Mouse (Mus musculus): ENCODE data around the gene Ptprm. TPM values are rescaled to one million over a fixed set of nuclear protein-coding genes. Genes with fewer than 3 reads are reported as not detected.

The Ptprm gene
- polyA plus RNA-seq (2015; fragmentation: Nextera tagmentation; extraction: Ambion mirVana), result 16.0 and 17.6 TPM in 2 replicates

DNA sequence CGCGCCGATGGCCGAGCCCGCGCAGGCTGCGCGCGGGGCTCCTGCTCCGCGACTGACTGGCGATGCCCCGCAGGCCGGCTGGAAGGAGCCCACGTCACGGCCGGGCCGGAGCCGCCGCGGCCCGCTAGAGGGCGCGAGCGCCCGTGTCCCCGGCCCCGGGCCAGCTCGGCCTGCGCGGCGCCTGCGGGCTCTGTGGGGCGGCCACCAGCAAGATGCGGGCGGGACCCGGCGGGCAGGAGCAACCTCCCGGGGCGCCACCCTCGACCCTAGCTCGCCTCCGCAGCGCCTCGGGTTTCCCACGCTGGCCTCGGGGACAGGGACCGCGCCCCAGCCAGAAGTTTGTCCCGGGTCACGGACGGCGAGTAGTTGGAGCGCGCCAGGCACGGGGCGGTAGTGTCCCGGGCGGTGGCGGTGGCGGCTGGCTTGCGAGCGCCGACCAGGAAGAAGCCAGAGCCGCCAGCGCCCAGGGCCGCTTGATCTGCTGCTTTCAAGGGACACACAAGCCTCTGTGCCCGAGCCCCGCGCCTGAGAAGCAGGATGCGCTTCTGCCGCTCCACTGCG, at the start of gene Ptprm:
Gene Ptprm, minus strand, starts transcription at position 7 of the 561 bp plus-strand sequence.
- H3K4me2 ChIP-seq (replicated peaks), result peak within 1 kb of the TSS; percentile 71
- peak; percentile 89 for ATAC-seq (ENCODE audit: insufficient number of reproducible peaks, low FRiP score, low TSS enrichment, low read depth)
- peak within 1 kb of the TSS; percentile 78 for H3K4me3 ChIP-seq (replicated peaks)
- peaks cover 4% of the 10 kb centered on the region; the same call in 1 of the 2 replicates for H3K27me3 ChIP-seq
- peaks cover 14% of the 10 kb centered on the region; the same call in 1 of the 2 replicates for H3K4me1 ChIP-seq
- no peaks in the 10 kb centered on the region for H3K36me3 ChIP-seq
- H3K9ac ChIP-seq, result peak within 1 kb of the TSS; percentile 70
- H3K27ac ChIP-seq (replicated peaks), result peak within 1 kb of the TSS; percentile 75
- under 1% methylated on average over 71 of the region's 73 CpGs for WGBS
- H3K9me3 ChIP-seq (replicated peaks), result no peaks in the 10 kb centered on the region

DNA sequence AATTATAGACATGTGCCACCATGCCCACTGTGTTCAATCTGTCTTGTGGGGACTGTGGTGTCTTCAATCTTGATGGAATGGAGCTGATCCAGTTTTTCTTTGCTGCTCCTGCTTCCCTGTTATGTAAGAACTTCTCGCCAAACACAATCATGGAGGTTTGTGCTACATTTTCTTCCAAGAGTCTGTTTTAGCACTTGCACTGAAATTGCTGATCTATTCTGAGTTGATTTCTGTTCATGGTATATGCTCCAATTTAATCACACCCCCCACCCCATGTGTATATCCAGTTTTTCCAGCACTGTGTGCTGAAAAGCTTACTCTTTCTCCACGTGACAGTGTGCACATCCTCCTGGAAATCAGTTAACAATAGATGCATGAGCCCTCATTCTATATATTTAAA, 41.9 kb upstream of the Ptprm start:
- no peaks in the 10 kb centered on the region for H3K36me3 ChIP-seq
- H3K27ac ChIP-seq (replicated peaks), result no peak overlapping the region
- no peak for ATAC-seq (ENCODE audit: insufficient number of reproducible peaks, low FRiP score, low TSS enrichment, low read depth)
- no peaks in the 10 kb centered on the region for H3K9me3 ChIP-seq (replicated peaks)
- no peaks in the 10 kb centered on the region for H3K27me3 ChIP-seq
- no peak overlapping the region for H3K4me2 ChIP-seq (replicated peaks)
- no peaks in the 10 kb centered on the region for H3K4me1 ChIP-seq
- H3K9ac ChIP-seq, result no peak overlapping the region
- no peak overlapping the region for H3K4me3 ChIP-seq (replicated peaks)
- 75% methylated on average over 2 of the region's 2 CpGs for WGBS

DNA sequence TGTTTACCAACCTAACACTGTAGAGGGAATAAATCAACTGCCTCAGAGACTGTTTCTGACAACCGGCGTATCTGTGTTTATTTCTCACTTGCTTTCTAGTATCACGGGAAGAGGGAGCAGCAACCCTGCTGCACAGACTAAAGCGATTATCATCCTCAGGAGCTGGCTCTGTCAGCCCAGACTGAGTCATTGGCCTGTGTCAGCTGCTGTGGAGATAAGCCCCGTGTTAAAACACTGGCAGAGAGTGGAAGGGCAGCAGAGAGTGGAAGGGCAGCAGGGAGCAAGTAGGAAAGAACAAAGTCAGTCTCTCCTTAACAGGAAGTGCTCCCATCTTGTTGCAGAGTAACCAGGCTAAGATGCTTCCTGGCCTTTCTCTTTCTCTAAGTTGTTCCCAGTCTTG, 36.6 kb upstream of the Ptprm start:
- H3K27ac ChIP-seq (replicated peaks), result no peak overlapping the region
- WGBS, result 40% methylated on average over 5 of the region's 5 CpGs

DNA sequence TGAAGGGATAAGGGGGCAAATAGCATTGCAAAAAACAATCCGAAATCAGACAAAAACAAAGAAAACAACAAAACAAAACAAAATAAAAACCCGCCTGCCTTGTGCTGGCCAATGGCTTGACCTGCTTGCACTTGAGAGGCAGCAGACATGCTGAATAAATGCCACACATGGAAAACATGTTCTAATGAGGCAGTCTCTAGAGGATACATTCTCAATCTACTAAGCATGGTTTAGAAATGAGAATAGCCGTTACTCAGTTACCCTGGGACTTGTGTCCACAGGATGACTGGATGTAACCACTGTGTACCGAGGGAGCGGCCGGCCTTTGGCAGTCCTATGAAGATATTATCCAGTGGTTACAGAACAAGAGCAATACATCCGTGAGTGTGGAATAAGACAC, 33.9 kb upstream of the Ptprm start:
- Histone ChIP-seq H3K9me3 (replicated peaks) (no peaks in the 10 kb centered on the region), H3K27me3 (no peaks in the 10 kb centered on the region), H3K4me2 (replicated peaks) (no peak overlapping the region), H3K4me1 (no peaks in the 10 kb centered on the region), H3K9ac (no peak overlapping the region), H3K27ac (replicated peaks) (no peak overlapping the region), H3K36me3 (no peaks in the 10 kb centered on the region), H3K4me3 (replicated peaks) (no peak overlapping the region)
- 69% methylated on average over 7 of the region's 7 CpGs for WGBS
- no peak for ATAC-seq (ENCODE audit: insufficient number of reproducible peaks, low FRiP score, low TSS enrichment, low read depth)

More for the DNA sequence above, 36.6 kb upstream of the Ptprm start:
- Histone ChIP-seq H3K27me3 (no peaks in the 10 kb centered on the region), H3K4me3 (replicated peaks) (no peak overlapping the region), H3K4me2 (replicated peaks) (no peak overlapping the region), H3K4me1 (no peaks in the 10 kb centered on the region), H3K36me3 (no peaks in the 10 kb centered on the region), H3K9ac (no peak overlapping the region), H3K9me3 (replicated peaks) (no peaks in the 10 kb centered on the region)
- ATAC-seq (ENCODE audit: insufficient number of reproducible peaks, low FRiP score, low TSS enrichment, low read depth), result no peak

DNA sequence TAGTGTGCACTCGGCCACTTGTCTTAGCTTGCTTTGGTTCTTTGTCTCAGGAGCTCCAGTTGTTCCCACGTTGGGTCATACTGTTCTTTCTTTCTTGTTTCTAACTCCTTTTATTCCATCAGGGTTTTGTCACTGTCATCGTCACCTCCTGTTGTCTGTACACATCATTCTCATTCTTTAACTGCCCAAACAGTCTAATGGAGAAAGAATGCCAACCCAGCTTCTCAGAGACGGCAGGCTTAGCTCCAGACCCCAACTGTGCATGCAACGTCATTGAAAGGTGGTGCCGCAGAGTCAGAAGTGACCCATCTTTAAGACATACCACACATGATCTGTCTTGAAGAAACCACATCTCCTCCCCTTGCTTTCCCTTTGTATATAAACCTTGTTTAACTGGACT, 31.0 kb upstream of the Ptprm start:
- Histone ChIP-seq H3K9me3 (replicated peaks) (no peaks in the 10 kb centered on the region), H3K4me3 (replicated peaks) (no peak overlapping the region), H3K36me3 (no peaks in the 10 kb centered on the region), H3K4me1 (no peaks in the 10 kb centered on the region), H3K4me2 (replicated peaks) (no peak overlapping the region), H3K27me3 (no peaks in the 10 kb centered on the region), H3K27ac (replicated peaks) (no peak overlapping the region), H3K9ac (no peak overlapping the region)
- ATAC-seq (ENCODE audit: insufficient number of reproducible peaks, low FRiP score, low TSS enrichment, low read depth), result no peak
- 65% methylated on average over 6 of the region's 6 CpGs for WGBS

DNA sequence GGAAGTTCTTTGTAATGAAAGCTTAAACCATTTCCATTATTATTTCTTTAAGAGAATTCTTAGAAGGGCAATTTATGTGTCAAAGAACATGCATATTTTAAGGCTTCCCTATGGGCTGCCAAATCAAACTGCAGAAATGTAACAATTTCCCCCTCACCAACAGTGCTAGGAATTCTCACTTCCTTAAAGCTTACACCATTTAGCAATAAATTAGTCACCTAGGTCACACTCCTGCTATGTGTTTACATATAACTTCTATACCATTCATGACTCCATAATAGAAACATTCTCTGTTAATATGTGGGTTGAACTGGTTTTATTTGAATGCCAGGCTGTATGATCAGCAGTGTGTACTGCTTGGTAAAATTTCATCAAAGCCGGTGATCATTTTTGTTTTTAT, 29.4 kb upstream of the Ptprm start:
- Histone ChIP-seq H3K27me3 (no peaks in the 10 kb centered on the region), H3K9ac (no peak overlapping the region), H3K4me2 (replicated peaks) (no peak overlapping the region), H3K36me3 (no peaks in the 10 kb centered on the region), H3K27ac (replicated peaks) (no peak overlapping the region), H3K4me3 (replicated peaks) (no peak overlapping the region), H3K9me3 (replicated peaks) (no peaks in the 10 kb centered on the region), H3K4me1 (no peaks in the 10 kb centered on the region)
- ATAC-seq (ENCODE audit: insufficient number of reproducible peaks, low FRiP score, low TSS enrichment, low read depth), result no peak
- 95% methylated on average over 1 of the region's 1 CpGs for WGBS

DNA sequence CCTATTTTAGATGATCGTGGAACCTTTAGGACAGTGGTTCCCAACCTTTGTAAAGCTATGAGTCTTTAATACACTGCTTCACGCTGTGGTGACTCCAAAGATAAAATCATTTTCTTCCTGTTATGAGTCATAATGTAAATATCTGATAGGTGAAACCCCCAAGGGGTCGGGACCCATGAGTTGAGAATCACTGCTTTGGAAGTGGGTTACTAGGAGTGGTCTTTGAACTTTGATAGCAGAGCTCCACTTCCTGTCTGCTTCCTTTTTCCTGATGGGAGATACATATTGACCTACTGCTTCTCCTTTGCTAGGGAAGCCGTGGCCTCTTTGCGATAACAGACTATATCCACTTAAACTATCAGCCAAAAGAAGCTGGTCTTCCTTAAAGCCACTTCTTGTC, 27.4 kb upstream of the Ptprm start:
- 79% methylated on average over 5 of the region's 5 CpGs for whole genome bisulfite sequencing
- Histone ChIP-seq H3K27ac (replicated peaks) (no peak overlapping the region), H3K4me3 (replicated peaks) (no peak overlapping the region), H3K9ac (no peak overlapping the region), H3K9me3 (replicated peaks) (no peaks in the 10 kb centered on the region), H3K36me3 (no peaks in the 10 kb centered on the region), H3K4me1 (no peaks in the 10 kb centered on the region), H3K27me3 (no peaks in the 10 kb centered on the region), H3K4me2 (replicated peaks) (no peak overlapping the region)
- ATAC-seq (ENCODE audit: insufficient number of reproducible peaks, low FRiP score, low TSS enrichment, low read depth), result no peak

DNA sequence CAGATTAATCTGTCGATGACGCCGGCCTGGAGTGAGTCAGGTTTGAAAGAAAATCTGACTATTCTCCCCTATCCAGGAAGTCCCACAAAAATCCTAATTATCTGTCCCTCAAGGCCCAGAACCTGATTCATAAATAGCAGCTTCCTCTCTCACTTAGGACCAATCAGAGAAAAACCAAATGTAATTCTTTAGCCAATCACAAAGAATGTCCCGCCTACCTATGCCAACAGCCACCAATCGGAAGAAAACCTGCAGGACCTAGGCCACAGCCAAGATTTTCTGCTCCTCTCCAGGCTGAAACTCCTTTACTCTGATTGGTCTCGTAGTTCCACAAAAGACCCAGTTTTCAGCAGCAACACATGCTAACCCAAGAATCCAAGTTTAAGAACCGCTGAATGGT, 13.6 kb upstream of the Ptprm start:
- ATAC-seq (ENCODE audit: insufficient number of reproducible peaks, low FRiP score, low TSS enrichment, low read depth), result no peak
- Histone ChIP-seq H3K27me3 (0 out of 2 replicates have a peak, but pooled peaks cover 6% of the 10 kb centered on the region), H3K4me3 (replicated peaks) (no peak overlapping the region), H3K27ac (replicated peaks) (no peak overlapping the region), H3K9me3 (replicated peaks) (no peaks in the 10 kb centered on the region), H3K4me1 (no peaks in the 10 kb centered on the region), H3K36me3 (no peaks in the 10 kb centered on the region), H3K9ac (no peak overlapping the region), H3K4me2 (replicated peaks) (no peak overlapping the region)
- 85% methylated on average over 7 of the region's 7 CpGs for WGBS

DNA sequence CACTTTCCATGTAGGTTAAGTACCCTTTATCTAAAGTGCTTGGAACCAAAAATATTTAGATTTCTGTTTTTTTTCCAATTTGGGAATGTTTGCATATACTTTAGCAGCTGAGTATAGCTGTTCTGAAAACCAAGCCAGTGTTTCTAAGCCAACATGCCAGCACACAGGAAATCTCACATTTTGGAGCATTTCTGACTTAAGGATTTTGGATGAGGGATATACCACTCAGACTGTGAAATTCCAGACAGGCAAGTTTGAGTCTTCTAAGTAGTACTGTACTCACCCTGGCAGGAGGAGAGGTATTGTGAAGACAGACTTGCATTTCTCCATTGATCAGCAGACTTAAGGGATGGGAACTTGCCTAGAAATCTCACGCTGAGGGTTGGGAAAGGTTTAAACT, 10.2 kb upstream of the Ptprm start:
- Histone ChIP-seq H3K9me3 (replicated peaks) (no peaks in the 10 kb centered on the region), H3K4me1 (no peaks in the 10 kb centered on the region), H3K4me2 (replicated peaks) (no peak overlapping the region), H3K36me3 (no peaks in the 10 kb centered on the region), H3K27ac (replicated peaks) (no peak overlapping the region), H3K27me3 (peaks cover 6% of the 10 kb centered on the region; the same call in 1 of the 2 replicates), H3K4me3 (replicated peaks) (no peak overlapping the region), H3K9ac (no peak overlapping the region)
- no peak for ATAC-seq (ENCODE audit: insufficient number of reproducible peaks, low FRiP score, low TSS enrichment, low read depth)
- 71% methylated on average over 1 of the region's 1 CpGs for WGBS

DNA sequence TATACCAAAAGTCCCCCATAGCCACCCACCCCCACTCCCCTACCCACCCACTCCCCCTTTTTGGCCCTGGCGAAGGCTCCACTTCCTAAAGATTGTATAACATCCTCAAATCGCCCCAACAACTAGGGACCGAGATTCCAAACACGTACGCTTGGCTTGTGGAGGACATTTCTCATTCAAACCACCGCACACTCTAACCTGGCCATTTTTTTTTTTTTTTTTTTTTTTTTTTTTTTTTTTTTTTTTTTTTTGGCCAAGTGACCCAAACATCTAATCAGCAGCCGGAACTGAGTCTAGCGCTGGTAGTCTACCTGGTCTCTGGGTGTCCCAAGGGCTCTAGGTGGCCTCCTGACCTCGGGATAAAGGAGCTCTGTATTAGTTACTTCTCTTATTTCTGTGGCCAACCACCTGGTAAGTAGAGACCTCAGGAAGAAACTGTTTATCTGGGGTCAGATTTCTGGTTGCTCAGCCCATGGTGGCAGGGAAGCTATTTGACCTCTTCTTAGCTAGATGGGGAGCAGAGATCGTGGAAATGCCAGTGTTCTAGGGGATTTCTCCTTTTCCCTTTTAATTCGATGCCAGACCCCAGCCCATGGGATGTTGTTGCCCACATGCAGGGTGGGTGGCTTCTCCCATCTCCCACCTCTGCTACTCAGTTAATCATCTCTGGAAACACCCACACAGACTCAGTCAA, 9.3 kb upstream of the Ptprm start:
- Histone ChIP-seq H3K4me2 (replicated peaks) (no peak overlapping the region), H3K4me3 (replicated peaks) (no peak overlapping the region), H3K4me1 (no peaks in the 10 kb centered on the region), H3K9me3 (replicated peaks) (no peaks in the 10 kb centered on the region), H3K27ac (replicated peaks) (no peak overlapping the region), H3K27me3 (peaks cover 6% of the 10 kb centered on the region; the same call in 1 of the 2 replicates), H3K9ac (no peak overlapping the region), H3K36me3 (no peaks in the 10 kb centered on the region)
- 56% methylated on average over 11 of the region's 11 CpGs for WGBS
- ATAC-seq (ENCODE audit: insufficient number of reproducible peaks, low FRiP score, low TSS enrichment, low read depth), result no peak

DNA sequence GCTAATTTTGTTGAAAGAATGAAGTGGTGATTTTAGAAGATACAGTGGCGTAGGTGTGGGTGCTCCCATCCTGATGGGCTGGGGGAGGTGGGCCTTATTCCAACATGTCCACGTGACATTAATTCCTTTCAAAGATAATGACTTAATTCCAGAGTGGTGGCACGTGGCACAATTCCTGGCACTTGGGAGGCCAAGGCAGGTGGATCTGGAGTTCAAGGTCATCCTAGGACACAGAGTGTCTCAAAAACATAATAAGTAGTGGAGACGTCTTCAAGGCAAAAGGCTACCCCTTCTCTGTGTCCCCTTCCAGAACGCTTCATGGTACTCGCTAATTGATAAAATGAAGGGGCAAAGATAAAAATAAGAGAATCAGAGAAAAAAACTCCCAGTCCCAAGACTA, 7.9 kb upstream of the Ptprm start:
- no peak overlapping the region for H3K9ac ChIP-seq
- H3K27ac ChIP-seq (replicated peaks), result no peak overlapping the region
- no peak overlapping the region for H3K4me3 ChIP-seq (replicated peaks)
- peaks cover 6% of the 10 kb centered on the region; the same call in 1 of the 2 replicates for H3K27me3 ChIP-seq
- no peak overlapping the region for H3K4me2 ChIP-seq (replicated peaks)
- no peak for ATAC-seq (ENCODE audit: insufficient number of reproducible peaks, low FRiP score, low TSS enrichment, low read depth)
- no peaks in the 10 kb centered on the region for H3K9me3 ChIP-seq (replicated peaks)
- H3K36me3 ChIP-seq, result no peaks in the 10 kb centered on the region
- 90% methylated on average over 6 of the region's 6 CpGs for WGBS
- H3K4me1 ChIP-seq, result no peaks in the 10 kb centered on the region

DNA sequence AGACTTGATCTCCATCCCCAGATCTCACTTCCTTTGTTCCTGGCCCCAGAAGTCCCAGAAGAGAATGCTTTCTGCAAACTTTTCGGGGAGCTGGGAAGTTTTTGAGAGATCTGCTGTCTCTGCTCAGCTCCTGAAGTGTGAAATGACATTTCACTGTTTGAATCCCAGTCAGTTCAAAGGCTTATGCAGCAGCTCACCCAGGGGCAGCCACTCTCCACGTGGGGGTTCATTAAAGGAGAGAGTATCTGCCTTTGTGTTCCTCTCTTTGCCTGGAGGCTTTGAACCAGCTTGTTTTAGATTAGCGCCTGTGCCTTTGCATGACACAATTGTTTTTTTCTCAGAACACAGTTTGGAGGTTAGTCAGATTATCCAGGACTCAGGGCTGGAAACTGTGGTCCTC, 6.3 kb upstream of the Ptprm start:
- ATAC-seq (ENCODE audit: insufficient number of reproducible peaks, low FRiP score, low TSS enrichment, low read depth), result no peak
- WGBS, result 12% methylated on average over 3 of the region's 3 CpGs
- no peaks in the 10 kb centered on the region for H3K9me3 ChIP-seq (replicated peaks)

More for the DNA sequence above, 6.3 kb upstream of the Ptprm start:
- H3K4me2 ChIP-seq (replicated peaks), result no peak overlapping the region
- no peak overlapping the region for H3K4me3 ChIP-seq (replicated peaks)
- H3K36me3 ChIP-seq, result no peaks in the 10 kb centered on the region
- no peak overlapping the region for H3K27ac ChIP-seq (replicated peaks)
- H3K9ac ChIP-seq, result no peak overlapping the region
- H3K27me3 ChIP-seq, result peaks cover 10% of the 10 kb centered on the region; the same call in 1 of the 2 replicates
- H3K4me1 ChIP-seq, result no peaks in the 10 kb centered on the region
